Mouse (Mus musculus): ENCODE results near the gene Slc9a9.

DNA sequence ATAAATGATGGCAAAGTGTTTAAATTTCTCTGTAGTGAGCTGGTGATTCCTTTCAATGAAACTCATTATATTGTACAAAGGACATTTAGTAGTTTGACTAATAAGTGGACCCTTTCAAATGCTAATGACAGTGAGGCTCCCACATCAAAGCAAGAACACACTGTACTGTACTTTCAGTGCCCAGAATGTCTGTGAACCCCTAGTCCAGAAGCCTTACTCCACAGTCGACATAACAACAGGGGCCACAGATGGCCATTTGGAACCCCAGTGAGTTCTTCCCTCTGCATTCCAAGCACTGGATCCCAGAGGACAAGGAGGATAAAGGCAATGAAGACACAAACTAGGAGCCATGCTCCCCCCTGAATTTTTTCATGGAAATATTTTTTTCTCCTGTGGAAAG is 299.4 kb downstream of the Slc9a9 start:
- no peak for TF ChIP-seq CTCF (IDR thresholded peaks at IDR 0.05; ENCODE audit: low read depth, low read length)
- no peak for TF ChIP-seq POLR2A (IDR thresholded peaks at IDR 0.05; ENCODE audit: borderline replicate concordance, low read depth, low read length)
